Mouse (Mus musculus) spleen, adult 2 months (tissue): ENCODE measurements around the gene Hlcs.

Source experiments
- CTCF ChIP-seq: fragments of 200-500 bp; IDR thresholded peaks from 2 replicates; pipeline ENCODE4 v1.5.1; 2011; ENCODE audit warnings: mild to moderate bottlenecking, inconsistent platforms; ENCODE audit not compliant: insufficient read depth, insufficient read length, insufficient replicate concordance; ENCODE audit errors: extremely low read depth
- POLR2A ChIP-seq: fragments of 200-500 bp; IDR thresholded peaks from 2 replicates; pipeline ENCODE4 v1.6.1; 2011; ENCODE audit warnings: low read depth, low read length, inconsistent platforms

DNA sequence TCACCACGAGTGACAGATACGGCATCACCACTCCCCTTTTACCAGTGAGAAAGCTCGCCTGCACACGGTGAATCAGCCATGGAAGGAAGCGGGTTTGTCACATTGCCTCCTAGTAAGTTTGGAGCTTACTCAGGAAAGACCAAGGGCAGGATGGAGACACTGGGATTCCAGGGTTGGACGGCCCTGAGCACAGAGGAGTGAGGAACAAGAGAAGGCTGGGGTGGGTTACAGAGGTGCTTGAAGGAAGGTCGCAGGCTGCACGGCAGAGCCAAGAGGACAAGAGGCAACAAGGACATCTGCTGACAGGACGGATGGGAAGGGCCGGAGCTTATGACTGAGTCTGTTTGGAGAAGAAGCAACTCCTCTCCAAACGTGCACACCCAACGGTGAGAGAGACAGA is 126.8 kb downstream of the Hlcs start:
- TF ChIP-seq POLR2A (no peak), CTCF (no peak)
